Mouse (Mus musculus) C2C12 (cell line): Measurements from ENCODE around the gene Map3k5.

ENCODE experiments used
- CEBPB ChIP-seq: IDR thresholded peaks from one replicate; pipeline ENCODE4 v1.6.1; 2011; ENCODE audit warnings: low read depth, mild to moderate bottlenecking, control low read depth, moderate library complexity
- CTCF ChIP-seq: IDR thresholded peaks from one replicate; pipeline ENCODE4 v1.5.1; 2011; ENCODE audit not compliant: control insufficient read depth, insufficient read depth, insufficient read length
- FOSL1 ChIP-seq: IDR thresholded peaks from one replicate; pipeline ENCODE4 v1.8.0; 2011; ENCODE audit warnings: mild to moderate bottlenecking, low read length; ENCODE audit not compliant: poor library complexity, insufficient read depth, severe bottlenecking
- MAX ChIP-seq: IDR thresholded peaks from one replicate; pipeline ENCODE4 v1.6.1; 2011; ENCODE audit warnings: mild to moderate bottlenecking, control low read depth
- MYOD1 ChIP-seq: IDR thresholded peaks from one replicate; pipeline ENCODE4 v1.6.1; 2011; ENCODE audit warnings: low read depth; ENCODE audit not compliant: control insufficient read depth, insufficient read length
- MYOG ChIP-seq: IDR thresholded peaks from one replicate; pipeline ENCODE4 v1.6.1; 2011; ENCODE audit not compliant: control insufficient read depth, insufficient read length; ENCODE audit errors: extremely low read depth
- USF1 ChIP-seq: IDR thresholded peaks from one replicate; pipeline ENCODE4 v1.6.1; 2011; ENCODE audit warnings: low read depth, mild to moderate bottlenecking, control low read depth, moderate library complexity

DNA sequence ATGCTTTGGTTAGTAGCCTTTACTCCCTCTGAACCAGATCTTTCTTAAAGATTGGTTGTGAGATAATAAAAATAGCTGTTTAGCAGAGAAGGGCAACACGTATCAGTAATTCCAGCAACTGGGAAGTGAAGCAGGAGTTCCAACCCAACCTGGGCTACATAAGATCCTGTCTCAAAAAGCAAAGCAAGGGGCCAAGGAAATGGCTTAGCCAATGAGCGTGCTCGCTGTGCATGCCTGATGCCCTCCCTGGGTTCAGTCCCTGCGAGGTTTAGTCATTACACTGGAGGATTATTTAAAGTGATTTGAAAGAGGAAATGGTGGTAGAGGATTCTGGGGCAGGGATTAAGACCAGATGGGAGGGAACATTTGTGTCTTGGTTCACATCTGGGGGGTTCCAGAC is 14.8 kb downstream of the Map3k5 start:
- no peak for TF ChIP-seq CTCF
- no peak for TF ChIP-seq MAX
- no peak for TF ChIP-seq MYOD1
- TF ChIP-seq MYOG, result no peak
- no peak for TF ChIP-seq USF1
- no peak for TF ChIP-seq CEBPB
- no peak for TF ChIP-seq FOSL1
